Mouse (Mus musculus) heart, postnatal 14 days (tissue): Measurements from ENCODE around the gene Catsperg1. TPM values are rescaled to one million over a fixed set of nuclear protein-coding genes. Genes with fewer than 3 reads are reported as not detected.
A peak's percentile ranks its signal among the peaks of the same experiment; 100 is the strongest.
"Not testable (repeated sequence)": the region's sequence is repeated elsewhere in the genome, so short reads cannot be mapped to it uniquely, and the experiment has no call there.

Experiments
- DNase-seq, 2 experiments: peaks; one replicate each; pipeline ENCODE4 v3.0.0; 2021 to 2022
- intact Hi-C: fragments of 180-260 bp; cut with DNase I; formaldehyde crosslinking; loops from one replicate; pipeline ENCODE4 v1.15.1; 2025
- total RNA-seq, 2 experiments: library from RNA; stranded (reverse); gene quantifications; 2 replicates each; pipeline ENCODE4 v1.2.3; 2021

Catsperg1 gene
- total RNA-seq, 2 experiments from 2014 or later: 0.32 to 0.60 TPM

- DNase-seq: no peak
- intact Hi-C loops: no loop called here
Observed at GRCm38 (mm10) chr7:29146625-29147367, 67.0 kb downstream of the Catsperg1 start.

GRCm38 (mm10) chr7:29144006-29144405 is 69.8 kb downstream of the Catsperg1 start:
- no peak for DNase-seq
- intact Hi-C loops: no loop called here

- DNase-seq: no peak
Observed at GRCm38 (mm10) chr7:29141416-29141815, 72.4 kb downstream of the Catsperg1 start.

GRCm38 (mm10) chr7:29139237-29139636 is 74.6 kb downstream of the Catsperg1 start:
- intact Hi-C loops, DNase-seq: not testable (repeated sequence)

More at GRCm38 (mm10) chr7:29141416-29141815, 72.4 kb downstream of the Catsperg1 start:
- intact Hi-C loops: no loop called here

GRCm38 (mm10) chr7:29137429-29137828 is 76.4 kb downstream of the Catsperg1 start:
- no peak for DNase-seq

GRCm38 (mm10) chr7:29134693-29135386 is 79.0 kb downstream of the Catsperg1 start, which contains the start of gene Rasgrp4:
Gene Rasgrp4 (plus strand): TSS chr7:29134851.
- DNase-seq: peak; percentile 35 to 38

More at GRCm38 (mm10) chr7:29137429-29137828, 76.4 kb downstream of the Catsperg1 start:
- intact Hi-C loops: no loop called here

GRCm38 (mm10) chr7:29134230-29134629 is 79.6 kb downstream of the Catsperg1 start:
- intact Hi-C loops: no loop called here
- no peak for DNase-seq

More at GRCm38 (mm10) chr7:29134693-29135386, 79.0 kb downstream of the Catsperg1 start, which contains the start of gene Rasgrp4:
- intact Hi-C loops: no loop called here

Other genes with a start within 250 kb of the Catsperg1 start
- gene Eif3k, start 232.2 kb downstream of the Catsperg1 start, total RNA-seq: 100 to 1,000 TPM; 157 to 159 TPM
- 1 to 10 TPM in 1 of 2 experiments, under 1 TPM in 1; 0.96 to 2.4 TPM for gene Map4k1, start 232.0 kb downstream of the Catsperg1 start, total RNA-seq
- gene Ryr1, start 88.9 kb downstream of the Catsperg1 start, total RNA-seq: under 1 TPM; 0.05 TPM
- 1 to 10 TPM; 1.0 to 2.0 TPM for gene Rasgrp4, start 79.2 kb downstream of the Catsperg1 start, total RNA-seq
- gene Fam98c, start 57.8 kb downstream of the Catsperg1 start, total RNA-seq: 10 to 100 TPM; 11.9 to 13.7 TPM
- gene Ggn, start 43.8 kb downstream of the Catsperg1 start, total RNA-seq: 1 to 10 TPM; 1.0 to 1.3 TPM
- gene Spred3, start 43.6 kb downstream of the Catsperg1 start, total RNA-seq: 1 to 10 TPM in 1 of 2 experiments, under 1 TPM in 1; 0.95 to 1.5 TPM
- gene Psmd8, start 33.3 kb downstream of the Catsperg1 start, total RNA-seq: 100 to 1,000 TPM; 142 to 149 TPM
- gene Kcnk6, start 18.5 kb upstream of the Catsperg1 start, total RNA-seq: 1 to 10 TPM; 3.8 to 4.4 TPM
- gene Yif1b, start 24.3 kb upstream of the Catsperg1 start, total RNA-seq: 10 to 100 TPM; 62.0 to 68.3 TPM
- gene 2200002D01Rik, start 34.4 kb upstream of the Catsperg1 start, total RNA-seq: 1 to 10 TPM; 2.0 to 2.2 TPM
- gene Spint2, start 67.9 kb upstream of the Catsperg1 start, total RNA-seq: 10 to 100 TPM; 39.2 to 42.9 TPM
- gene Ppp1r14a, start 75.3 kb upstream of the Catsperg1 start, total RNA-seq: 10 to 100 TPM; 13.2 to 15.4 TPM
- gene Dpf1, start 89.9 kb upstream of the Catsperg1 start, total RNA-seq: 1 to 10 TPM in 1 of 2 experiments, under 1 TPM in 1; 0.19 to 1.2 TPM